Mouse (Mus musculus) naive thymus-derived CD4-positive, alpha-beta T cell, adult 2 months (primary cell): ENCODE measurements around the gene Tsen54.

Source experiments
- DNase-seq: peaks from one replicate; pipeline ENCODE4 v3.0.0-alpha.2; 2011; ENCODE audit warnings: low read depth

Gene Tsen54

DNA sequence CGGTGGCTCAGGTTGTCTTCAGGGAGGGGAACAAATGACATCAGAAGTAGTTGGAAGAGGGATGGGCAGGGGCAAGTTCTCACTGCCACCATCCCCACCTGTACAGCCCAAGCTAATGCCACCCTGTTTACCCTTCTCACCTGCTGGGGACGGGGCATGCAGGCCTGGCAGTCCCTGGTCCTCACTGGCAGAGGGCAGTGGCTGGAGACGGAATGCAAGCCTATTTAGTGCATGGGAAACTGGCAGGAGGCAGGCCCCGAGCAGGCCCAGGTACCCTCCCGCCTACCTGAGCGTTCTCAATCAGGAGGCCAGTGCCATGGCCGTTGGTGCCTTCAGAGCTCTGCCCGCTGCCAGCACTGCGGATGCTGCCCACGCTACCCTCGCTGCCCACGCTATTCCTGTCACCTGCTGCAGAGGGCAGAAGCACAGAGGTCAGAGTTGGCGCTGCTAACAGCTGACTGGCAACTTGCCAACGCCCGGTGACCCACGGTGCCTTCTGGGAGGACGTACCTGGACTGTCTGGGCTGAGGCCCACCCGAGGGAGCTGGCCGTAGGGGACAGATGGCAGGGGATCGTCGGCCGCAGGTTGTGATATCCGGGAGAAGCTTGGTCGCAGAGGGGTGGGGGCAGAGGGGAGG, 11.3 kb upstream of the Tsen54 start:
- no peak for DNase-seq

DNA sequence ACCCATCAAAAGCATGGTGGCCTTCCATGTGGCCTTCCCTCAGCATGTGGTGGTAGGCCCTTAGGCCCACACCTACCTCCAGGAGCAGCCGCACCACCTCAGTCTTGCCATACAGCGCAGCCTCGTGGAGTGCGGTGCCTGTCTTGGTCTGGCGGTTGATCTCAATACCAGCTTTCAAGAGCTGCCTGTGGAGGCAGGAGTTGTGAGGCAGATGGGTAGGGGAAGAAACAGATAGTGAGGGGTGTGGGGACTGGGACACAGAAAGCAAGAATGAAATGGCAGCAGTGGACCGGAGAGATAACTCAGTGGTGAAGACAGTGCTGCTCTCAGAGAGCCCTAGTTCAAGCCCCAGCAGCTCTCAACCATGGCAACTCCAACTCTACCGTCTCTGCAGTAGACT, 9.5 kb upstream of the Tsen54 start:
- no peak for DNase-seq

DNA sequence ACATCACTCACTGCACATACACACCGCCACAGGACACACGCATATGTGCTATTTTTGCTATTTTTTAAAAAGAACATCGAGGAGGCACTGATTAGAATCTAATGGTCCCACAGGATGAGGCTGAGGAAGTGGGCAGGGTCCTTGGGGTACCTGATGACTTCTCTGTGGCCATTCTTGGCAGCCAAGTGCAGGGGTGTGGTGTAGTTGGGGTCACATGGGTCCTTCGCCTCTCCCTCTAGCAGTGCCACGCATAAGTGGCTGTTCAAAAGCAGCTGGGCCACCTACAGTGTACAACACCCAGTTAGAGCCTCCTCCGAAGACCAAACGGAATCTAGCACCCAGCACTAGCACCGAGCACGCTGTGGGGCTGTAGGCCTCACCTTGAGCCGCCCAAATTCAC, 8.4 kb upstream of the Tsen54 start:
- no peak for DNase-seq

DNA sequence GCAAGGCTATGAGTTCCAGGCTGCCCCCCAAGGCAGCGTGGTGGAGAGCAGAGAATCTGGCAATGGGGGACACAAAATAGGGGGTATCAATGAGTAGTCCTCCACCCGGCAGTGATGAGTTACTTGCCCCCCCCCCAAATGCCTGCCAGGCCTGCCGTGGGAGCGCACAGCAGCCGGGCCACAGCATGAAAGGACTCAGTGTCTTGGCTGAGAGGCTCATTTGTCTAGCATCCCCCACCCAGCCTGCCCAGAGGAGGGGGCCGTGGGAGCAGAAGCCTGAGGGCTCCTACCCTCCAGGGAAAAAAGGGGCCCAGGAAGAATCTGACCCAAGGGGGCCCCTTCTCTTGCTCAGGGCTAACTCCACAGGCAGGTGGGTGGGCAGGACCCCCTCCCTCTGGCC, 7.2 kb upstream of the Tsen54 start:
- no peak for DNase-seq

DNA sequence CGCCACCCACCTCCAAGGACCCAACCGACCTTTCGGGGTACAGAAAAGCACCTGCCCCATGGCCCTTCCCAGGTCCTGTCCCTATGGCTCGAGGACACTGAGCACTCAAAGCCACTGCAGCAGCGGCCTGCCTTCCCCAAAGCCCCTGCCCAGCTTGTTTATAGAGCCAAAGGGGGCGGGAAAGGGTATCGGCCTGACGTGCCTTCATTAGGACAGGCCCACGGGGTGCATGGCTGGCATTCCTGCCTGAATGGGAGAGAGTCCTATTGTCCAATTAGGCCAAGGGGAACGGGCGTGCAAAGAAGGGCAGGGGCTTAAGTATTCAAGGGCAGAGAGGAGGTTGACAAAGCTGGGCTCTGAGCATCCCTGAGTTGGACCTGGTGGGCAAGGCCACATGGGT, 6.6 kb upstream of the Tsen54 start:
- DNase-seq: no peak

DNA sequence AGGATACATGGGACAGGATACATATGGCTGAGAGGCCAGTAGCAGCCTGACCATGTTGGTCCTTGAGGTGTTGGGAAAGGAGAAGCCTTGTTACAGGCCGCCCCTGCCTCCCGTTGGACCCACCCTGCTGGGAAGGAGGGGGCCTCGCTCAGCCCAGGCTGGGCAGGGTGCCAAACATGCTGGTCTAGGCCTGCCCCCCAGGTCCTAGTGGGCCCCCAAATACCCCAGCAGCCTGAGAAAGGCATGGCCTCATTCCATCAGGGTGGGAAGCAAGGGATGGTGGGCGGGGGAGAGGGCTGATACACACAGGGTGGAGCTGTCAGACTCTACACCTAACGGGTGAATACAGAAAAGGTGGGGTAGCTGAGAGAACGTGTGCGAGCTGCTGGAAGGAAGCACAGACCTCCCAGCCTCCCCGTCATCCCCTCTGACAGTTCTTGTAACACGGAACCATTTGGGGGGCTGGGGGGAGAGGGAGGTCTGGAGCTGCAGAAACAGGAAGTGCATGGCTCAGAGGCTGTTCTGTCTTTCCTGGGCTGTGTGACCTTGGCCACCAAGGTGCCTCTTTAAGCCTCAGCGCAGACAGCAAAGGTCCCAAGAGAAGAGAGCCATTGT, 5.7 kb upstream of the Tsen54 start:
- DNase-seq: no peak

DNA sequence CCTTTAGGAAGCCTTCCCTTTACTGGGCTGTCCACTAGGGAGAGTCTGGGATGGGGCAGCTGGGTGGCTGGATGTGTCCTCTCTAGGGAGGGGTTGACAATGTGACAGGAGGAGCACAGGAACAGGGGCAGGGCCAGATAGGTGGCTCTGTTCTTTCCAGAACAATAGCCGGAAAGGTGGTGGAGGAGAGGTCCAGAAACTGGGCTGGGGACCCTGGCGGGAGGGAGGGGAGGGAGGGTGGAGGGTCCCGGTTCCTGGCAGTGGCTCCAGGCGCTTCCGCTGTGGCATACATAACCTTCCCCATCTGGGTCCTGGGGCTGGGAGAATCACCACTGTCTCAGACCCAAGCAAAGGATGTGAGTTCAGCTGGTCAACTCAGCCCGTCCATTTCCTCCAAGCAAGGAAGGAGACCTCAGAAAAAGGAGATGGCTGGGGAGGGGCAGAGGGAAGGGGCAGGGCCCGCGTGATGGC, 5.2 kb upstream of the Tsen54 start:
- no peak for DNase-seq

DNA sequence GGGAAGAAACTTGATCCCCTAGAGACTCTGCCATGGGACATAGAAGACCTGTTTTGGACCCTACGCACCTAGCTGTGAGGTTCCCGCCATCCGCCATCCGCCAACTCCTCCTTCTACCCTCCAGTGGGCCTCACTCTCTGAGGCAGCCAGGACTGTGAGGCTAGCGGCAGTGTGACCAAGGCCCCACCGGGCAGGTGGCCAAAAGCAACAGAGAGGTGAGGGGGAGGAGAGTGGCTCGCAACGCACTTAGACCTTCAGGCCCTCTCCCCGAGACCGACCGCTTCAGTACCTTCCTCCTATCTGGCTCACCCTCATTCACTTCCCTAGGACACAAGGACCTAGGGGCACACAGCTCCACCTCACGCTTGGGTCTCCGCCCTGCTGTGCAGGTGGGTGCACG, 4.1 kb upstream of the Tsen54 start:
- no peak for DNase-seq

DNA sequence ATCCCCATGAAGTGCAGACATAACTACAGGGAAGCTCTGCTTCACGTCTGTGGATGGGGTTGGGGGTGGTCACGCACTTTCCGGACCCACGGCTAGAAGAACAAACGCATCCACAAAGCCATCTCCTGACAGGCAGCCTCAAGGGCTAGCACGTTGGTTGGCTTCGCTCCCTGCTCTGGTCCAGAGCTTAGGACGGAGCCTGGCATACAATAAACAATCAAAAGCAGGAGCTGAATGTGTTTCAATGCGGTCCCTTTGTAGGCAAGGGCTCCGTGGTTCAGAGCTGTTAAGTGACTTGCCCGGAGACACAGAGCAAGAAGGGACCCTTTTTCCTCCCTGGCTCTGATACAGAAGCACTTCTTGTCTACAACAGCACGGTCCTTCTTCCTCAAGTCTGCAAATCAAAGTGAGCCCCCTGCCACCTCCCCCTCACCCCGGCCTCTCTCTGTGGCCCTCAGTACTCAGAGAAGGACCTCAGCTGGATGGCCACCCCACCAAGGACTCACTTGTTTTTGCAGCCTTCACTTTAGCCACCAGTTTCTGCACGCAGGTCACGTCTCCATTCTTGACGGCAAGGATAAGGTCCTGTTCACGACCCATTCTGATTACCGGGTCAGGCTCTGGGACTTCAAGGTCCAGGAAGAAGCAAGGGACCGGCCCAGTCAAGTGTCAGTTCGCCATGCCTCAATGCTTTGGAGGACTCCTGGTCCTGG, 3.0 kb upstream of the Tsen54 start:
- no peak for DNase-seq

DNA sequence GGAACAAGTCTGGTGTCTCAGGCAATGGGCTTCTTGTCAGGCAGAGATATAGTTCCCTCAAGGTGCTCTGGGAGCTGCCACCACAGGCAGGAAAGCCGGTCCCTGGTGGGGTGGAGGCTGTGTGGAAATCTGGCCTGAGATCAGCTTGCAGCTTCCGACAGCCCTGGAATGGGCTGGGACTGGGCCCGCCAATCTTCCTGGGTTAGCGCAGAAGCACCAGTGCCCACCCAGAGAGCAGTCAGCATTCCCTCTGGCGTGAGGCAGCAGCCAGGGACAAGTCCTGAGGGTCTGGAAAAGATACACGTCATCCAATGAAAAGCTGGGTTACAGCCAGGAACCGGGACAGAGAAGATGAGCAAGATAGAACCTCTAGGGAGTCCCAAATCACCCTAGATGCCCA, 2.4 kb upstream of the Tsen54 start:
- DNase-seq: no peak

DNA sequence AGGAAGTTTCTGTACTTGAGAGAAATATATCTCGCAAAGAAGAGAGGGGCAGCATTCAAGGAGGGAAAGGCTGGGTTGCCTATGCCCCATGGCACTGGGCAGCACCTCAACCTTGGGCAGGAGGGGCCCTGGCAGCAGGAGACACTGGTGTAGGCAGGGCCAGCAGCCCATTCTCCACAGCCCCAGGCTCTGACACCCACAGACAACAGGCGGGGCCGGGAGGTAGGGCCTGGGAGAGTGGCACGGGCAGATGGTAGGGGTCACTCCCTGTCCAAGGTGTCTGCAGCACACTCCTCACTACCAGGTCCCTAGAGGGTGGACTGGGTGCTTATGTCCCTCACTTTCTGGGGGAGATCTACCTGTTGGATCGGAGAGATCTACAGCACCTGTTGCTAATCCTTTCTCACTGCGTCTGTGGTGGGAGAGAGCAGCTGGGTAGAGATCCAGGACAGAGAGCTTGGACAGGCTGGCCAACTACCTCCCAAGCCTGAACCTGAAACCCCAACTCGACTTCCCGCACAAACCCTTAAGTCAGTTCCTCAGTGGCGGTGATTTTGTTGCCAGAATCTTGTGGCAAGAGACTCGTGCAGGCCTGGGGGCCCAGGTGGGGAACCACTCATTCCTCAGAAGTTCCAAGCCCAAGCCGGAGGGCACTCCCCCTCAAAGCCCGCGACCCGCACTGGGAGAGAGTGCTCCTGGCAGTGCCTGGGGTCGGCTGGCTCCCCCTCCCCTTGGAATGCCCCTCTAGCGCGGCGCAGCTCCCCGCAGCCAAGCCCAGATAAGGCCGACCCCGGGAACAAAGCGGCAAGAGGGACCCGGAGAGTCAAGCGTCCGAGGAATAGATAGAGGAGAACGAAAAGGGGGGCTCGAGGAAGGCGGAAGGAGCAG, 1.7 kb upstream of the Tsen54 start:
- peak; percentile 41 for DNase-seq

DNA sequence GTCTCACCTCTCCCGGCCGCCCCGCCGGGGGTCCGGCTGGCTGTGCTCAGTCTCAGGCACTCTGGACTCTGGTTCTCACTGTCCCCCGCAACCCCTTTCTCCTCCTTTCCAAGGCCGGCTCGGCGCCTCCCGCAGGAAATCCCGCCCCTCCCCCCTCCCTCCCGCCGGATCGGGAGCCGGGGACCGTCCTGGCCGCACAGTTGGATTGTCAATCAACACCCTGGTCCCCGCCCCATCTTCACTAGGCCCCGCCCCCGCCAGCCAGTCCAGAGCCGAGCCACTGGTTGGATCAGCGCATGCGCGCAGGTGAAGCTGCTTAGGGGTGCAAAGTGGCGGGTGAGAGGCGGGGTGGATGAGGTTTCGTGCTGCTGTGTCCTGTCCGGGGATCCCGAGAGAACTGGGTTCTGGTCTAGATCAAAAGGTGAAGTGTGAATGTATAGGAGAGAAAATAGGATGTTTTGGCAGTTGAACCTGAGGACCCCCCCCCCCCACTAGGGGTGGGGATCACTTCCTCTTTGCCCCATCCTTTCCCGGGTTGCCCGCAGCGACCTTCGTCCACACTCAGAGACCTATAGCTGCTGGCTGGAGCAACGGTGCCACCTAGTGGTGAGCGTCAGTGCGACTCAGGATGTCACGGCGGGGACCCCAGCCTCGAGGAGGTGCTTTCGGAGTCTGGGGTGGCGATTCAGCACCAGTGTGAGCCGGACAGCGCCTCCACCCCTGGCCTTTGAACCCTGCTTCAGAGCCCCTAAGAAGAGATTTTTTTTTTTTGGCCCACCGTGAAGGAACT, 822 bp upstream of the Tsen54 start, which contains the start of gene Caskin2:
Caskin2 (minus strand) TSS at position 133 of the 790 bp plus-strand sequence.
- DNase-seq: peak; percentile 98

DNA sequence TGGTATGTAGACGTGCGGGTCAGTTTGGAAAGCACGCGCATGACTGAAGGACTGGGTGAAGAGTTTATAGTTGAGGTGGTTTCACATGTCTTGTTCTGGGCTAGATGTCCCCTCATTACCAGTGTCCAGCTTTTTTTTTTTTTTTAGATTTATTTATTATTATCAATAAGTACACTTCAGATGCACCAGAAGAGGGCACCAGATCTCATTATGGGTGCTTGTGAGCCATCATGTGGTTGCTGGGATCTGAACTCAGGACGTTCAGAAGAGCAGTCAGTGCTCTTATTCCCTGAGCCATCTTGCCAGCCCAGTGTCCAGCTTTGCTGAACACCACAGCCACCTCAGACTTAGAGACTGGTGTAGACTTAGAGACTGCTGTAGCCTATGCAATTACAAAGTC, 2.8 kb downstream of the Tsen54 start:
- no peak for DNase-seq

DNA sequence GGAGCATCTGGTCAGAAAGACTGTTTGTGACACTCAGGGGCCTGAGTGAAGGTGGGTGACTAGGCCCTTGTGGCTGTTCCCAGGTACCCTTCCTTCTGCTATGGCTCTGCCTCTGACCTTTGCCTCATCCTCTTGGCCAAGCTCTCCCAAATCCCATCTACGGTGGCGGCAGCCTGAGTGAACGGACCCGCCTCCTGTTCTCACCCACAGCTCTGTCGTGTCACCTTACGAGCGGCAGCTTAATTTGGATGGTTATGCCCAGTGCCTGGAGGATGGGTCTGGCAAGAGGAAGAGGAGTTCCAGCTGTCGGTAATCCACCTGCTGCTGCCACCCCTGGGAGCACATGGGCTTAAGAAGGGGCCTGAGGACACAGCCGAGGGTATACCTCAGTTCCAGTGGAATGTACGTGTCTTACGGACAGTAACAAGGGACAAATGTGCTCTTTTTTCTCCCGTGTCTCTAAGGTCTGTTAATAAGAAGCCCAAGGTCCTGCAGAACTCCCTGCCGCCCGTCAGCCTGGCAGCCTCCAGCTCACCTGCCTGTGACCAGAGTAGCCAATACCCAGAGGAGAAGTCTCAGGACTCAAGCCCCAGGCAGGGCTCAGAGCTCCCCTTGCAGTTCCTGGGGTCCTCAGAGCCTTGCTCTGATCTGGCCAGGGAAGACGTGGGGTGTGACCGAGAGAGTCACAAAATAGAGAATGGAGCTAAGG, 5.5 kb downstream of the Tsen54 start:
- DNase-seq: no peak

DNA sequence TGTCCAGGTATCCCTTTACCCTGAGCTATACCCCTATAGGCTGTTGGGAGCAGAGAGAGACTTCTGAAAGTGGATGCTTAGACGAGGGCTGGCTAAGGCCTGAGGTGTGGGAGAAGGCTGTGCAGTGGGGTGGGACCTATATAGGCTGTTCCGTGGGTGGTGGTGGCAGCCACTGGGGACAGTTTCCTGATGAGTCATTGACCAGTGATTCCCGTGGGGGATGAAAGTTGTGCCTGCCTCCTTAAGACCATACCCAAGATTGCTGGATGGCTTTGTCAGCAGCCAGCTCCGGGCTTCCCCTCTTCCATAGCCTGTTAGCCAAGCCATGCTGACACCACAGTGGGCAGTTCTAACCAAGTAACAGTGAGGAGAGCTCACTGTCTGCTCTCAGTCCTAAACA, 6.5 kb downstream of the Tsen54 start:
- no peak for DNase-seq

DNA sequence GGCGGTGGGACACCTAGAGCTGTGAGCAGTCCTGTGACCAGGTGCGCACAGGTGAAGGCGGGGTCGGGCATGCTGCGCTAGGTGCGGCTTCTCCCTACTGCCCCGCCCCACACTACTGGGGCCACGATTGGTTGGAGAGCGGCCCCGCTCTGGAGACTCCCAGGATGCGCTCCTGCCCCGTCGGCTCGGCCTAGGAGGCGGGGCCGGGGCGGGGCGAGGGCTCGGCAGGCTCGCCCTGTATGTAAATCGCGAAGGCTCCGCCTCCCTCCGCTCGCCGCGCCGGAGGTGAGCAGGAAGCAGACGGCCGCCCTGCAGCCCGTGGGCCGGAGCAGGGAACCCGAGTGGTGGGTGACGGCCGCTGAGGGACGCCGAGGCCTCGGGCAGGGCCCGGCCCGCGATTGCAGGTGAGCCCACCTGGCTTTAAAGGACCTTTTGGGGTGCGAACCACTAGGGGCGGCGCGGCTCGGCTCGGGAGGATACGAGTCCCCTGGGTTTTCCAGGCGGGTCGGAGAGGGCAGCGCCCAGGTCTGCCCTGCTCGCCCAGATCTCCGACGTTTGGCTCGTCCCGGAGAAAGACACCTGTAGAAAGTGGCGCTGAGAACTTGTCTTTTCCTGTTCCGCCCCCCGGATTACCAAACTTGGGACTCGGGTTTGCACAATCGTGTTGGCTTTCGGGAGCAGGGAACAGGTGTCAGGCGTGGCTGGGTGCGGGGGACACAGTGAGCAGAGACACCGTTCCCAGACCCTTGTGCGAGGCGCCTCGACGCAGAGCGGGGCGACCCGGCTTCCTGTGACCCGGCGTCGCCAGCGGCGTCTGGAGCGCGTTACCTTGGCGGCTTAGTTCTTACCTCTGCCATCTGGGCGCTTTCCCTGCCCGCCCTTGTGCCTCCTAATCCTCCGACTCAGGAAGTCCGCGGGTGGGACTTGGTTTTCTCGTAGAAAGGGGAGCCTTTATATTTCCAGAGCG, 9.5 kb downstream of the Tsen54 start, which contains the start of gene Llgl2:
Llgl2 (plus strand) TSS at position 276 of the 967 bp plus-strand sequence.
- DNase-seq: peak; percentile 88

DNA sequence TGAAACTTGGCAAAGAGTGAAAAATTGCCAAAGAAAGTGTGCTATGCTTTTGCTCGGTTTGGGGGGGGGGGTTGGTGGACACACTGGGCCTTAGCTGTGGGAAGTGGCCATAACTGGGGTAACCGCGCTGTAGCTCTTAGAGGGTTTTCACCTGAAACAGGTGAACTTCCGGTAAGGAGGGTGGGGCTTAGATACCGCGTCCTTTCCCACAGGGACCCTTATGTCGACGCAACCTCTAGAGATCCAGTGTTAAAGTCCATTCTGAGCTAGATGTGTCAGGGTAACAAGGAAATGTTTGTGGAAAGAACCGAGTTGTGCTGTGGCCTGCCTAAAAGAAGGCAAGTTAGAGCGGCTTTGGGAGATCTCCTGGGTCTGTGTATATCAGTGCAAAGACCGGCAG, 10.3 kb downstream of the Tsen54 start:
- DNase-seq: peak; percentile 26

DNA sequence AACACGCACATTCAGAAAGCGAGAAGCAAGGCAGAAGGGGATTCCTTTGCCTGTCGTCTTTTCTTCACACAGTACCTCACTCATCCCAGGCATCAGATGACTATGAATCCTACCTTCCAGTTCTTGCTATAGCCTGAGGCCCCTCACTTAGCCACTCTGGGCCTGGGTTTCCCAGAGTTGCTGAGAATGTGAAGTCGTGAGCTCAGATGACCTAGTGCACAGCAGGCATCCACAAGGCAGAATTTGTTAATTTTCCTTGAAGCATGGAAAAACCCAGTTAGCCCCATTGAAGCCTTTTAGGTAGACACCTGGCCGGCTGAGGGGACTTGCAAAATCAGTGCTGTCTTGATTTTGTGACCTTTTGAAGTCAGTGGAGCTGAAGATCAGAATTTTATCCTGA, 12.0 kb downstream of the Tsen54 start:
- no peak for DNase-seq

DNA sequence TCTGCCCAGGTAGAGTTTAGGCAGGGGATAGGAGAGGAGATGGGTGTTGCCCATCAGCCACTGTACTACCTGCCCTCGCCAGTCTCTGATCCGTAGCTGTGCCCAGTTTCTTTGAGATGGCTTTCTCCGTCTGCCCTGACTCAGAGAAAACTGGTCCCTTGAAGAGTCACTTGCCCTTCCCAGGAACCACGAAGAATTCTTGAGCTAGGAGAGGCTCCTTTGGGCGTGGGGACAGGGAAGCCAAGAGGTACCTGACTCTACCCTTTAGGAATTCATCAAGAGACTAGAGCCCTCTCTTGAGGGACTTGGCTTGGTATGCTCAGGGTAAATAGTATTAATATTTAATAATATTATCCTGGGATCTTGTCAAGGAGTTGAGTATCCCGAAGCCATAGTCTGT, 13.1 kb downstream of the Tsen54 start:
- DNase-seq: no peak

DNA sequence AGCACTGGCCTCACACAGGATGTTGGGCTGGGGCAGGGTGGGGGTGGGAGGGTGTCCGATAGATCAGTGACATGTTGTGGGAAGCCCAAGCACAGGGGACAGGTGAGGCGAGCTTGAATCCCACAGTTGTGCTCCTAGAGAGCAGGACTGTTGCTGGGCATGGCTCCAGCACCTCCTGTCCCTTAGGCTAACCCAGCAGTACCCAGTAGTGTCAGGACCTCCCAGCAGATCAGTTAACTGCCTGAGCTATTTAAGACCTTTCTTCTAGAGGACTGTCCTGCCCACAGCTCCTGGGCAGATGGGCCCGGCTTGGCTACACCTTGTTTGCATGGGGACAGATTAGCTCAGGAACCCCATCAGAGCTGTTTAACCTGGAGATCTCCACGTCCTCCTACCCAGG, 14.5 kb downstream of the Tsen54 start:
- DNase-seq: no peak
